Mouse (Mus musculus): Measurements from ENCODE around the gene Gm6169. TPM values are rescaled to one million over a fixed set of nuclear protein-coding genes. Genes with fewer than 3 reads are reported as not detected.
"Not testable (repeated sequence)": the region's sequence is repeated elsewhere in the genome, so short reads cannot be mapped to it uniquely, and the experiment has no call there.

Gm6169 gene
- polyA plus RNA-seq, 1 experiment from 2014 or later, result 0.73 TPM

DNA sequence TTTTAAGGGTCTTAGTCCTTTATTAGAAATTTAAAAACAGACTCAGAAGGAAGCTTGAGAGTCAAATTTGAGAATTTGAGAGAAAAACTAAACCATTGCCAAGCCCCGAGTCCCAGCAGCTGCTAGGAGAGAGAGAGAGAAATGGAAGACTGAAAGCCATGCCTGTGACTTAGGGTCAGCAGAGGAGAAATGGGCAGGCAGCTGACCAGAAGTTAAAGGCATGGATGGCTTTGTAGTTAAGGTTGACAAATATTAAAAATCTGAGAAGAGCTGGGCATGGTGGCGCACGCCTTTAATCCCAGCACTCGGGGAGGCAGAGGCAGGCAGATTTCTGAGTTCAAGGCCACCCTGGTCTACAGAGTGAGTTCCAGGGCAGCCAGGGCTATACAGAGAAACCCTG, 8.7 kb upstream of the Gm6169 start:
- H3K36me3 ChIP-seq (ENCODE audit: control insufficient read depth, insufficient read depth); H3K9me3 ChIP-seq (ENCODE audit: control insufficient read depth, low read length); H3K4me1 ChIP-seq (replicated peaks; ENCODE audit: control insufficient read depth, insufficient read depth, low read length); H3K4me2 ChIP-seq (ENCODE audit: low read length); H3K27ac ChIP-seq (ENCODE audit: low read length); H3K27me3 ChIP-seq (replicated peaks; ENCODE audit: control insufficient read depth, insufficient read depth, low read length); H3K9ac ChIP-seq (replicated peaks; ENCODE audit: low read depth, low read length); ATAC-seq; H3K4me3 ChIP-seq (replicated peaks; ENCODE audit: low read length): not testable (repeated sequence)
- 94% methylated on average over 4 of the region's 4 CpGs for WGBS

DNA sequence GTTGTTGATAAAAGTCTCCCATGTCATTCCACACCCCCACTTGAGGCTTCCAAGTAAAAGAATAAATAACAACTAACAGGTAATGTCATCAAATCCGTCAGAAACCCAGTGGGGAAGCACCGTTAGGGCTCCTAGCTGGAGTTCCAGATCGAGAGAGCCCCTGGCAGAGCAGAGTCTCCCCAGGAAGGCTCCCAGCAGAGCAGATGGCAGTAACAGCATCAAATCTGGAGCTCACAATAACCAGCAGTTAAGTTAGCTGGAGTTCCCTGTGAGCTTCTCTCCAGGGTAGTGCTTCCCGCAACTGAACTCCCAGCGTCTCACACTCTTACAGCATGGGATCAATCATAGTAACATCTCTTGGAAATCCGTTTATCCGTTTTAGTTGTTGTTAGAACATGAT, 6.0 kb upstream of the Gm6169 start:
- Histone ChIP-seq H3K27me3 (replicated peaks; ENCODE audit: control insufficient read depth, insufficient read depth, low read length) (no peaks in the 10 kb centered on the region), H3K9me3 (ENCODE audit: control insufficient read depth, low read length) (no peaks in the 10 kb centered on the region), H3K27ac (ENCODE audit: low read length) (no peak overlapping the region), H3K4me2 (ENCODE audit: low read length) (no peak overlapping the region), H3K4me3 (replicated peaks; ENCODE audit: low read length) (no peak overlapping the region), H3K36me3 (ENCODE audit: control insufficient read depth, insufficient read depth) (no peaks in the 10 kb centered on the region), H3K4me1 (replicated peaks; ENCODE audit: control insufficient read depth, insufficient read depth, low read length) (no peaks in the 10 kb centered on the region), H3K9ac (replicated peaks; ENCODE audit: low read depth, low read length) (no peak overlapping the region)
- ATAC-seq, result no peak
- 68% methylated on average over 7 of the region's 7 CpGs for WGBS

DNA sequence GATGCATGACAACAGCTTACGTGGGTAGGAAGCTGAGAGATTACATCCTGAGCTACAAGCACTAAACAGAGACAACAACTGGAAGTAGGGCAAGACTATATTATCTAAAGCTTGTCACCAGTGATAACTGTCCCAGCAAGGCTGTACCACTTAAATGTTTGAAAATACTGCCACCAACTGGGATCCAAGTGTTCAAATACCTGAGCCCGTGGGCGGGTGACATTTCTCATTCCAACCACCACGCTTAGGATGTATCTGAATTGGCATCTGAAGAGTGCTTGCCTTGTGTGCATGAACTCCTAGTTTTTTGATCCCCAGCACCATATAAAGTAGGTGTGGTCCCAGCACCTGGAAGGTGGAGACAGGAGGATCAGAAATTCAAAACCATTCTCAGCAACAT, 3.3 kb downstream of the Gm6169 start:
- no peak for ATAC-seq

DNA sequence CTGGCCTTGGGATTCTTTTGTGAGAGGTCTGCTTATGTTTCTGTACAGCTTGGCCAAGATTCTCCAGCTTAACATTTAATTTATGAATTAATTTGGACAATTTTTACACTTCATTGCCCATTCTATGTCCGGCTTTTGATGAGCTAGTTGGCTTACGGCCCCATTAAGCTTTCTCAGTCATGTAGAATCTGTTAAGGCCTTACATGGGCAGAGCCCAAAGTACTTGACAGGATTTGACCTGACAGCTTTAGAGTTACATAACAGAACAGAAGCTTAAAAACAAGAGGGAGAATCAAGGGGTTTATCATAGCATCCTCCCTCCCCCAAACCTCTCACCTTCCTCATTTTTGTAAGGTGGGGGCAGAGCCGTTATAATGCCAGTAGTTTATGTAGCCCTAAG, 10.9 kb downstream of the Gm6169 start:
- Histone ChIP-seq H3K36me3 (ENCODE audit: control insufficient read depth, insufficient read depth) (no peaks in the 10 kb centered on the region), H3K9me3 (ENCODE audit: control insufficient read depth, low read length) (no peaks in the 10 kb centered on the region), H3K27me3 (replicated peaks; ENCODE audit: control insufficient read depth, insufficient read depth, low read length) (no peaks in the 10 kb centered on the region), H3K27ac (ENCODE audit: low read length) (no peak overlapping the region), H3K4me2 (ENCODE audit: low read length) (no peak overlapping the region), H3K4me1 (replicated peaks; ENCODE audit: control insufficient read depth, insufficient read depth, low read length) (no peaks in the 10 kb centered on the region), H3K4me3 (replicated peaks; ENCODE audit: low read length) (no peak overlapping the region), H3K9ac (replicated peaks; ENCODE audit: low read depth, low read length) (no peak overlapping the region)
- no peak for ATAC-seq
- WGBS, result 60% methylated on average over 3 of the region's 3 CpGs

More for the DNA sequence above, 3.3 kb downstream of the Gm6169 start:
- no peak overlapping the region for H3K9ac ChIP-seq (replicated peaks; ENCODE audit: low read depth, low read length)
- no peak overlapping the region for H3K27ac ChIP-seq (ENCODE audit: low read length)
- 91% methylated on average over 4 of the region's 4 CpGs for WGBS
- H3K4me3 ChIP-seq (replicated peaks; ENCODE audit: low read length), result no peak overlapping the region
- no peaks in the 10 kb centered on the region for H3K4me1 ChIP-seq (replicated peaks; ENCODE audit: control insufficient read depth, insufficient read depth, low read length)
- no peaks in the 10 kb centered on the region for H3K9me3 ChIP-seq (ENCODE audit: control insufficient read depth, low read length)
- H3K36me3 ChIP-seq (ENCODE audit: control insufficient read depth, insufficient read depth), result no peaks in the 10 kb centered on the region
- no peaks in the 10 kb centered on the region for H3K27me3 ChIP-seq (replicated peaks; ENCODE audit: control insufficient read depth, insufficient read depth, low read length)
- H3K4me2 ChIP-seq (ENCODE audit: low read length), result no peak overlapping the region

DNA sequence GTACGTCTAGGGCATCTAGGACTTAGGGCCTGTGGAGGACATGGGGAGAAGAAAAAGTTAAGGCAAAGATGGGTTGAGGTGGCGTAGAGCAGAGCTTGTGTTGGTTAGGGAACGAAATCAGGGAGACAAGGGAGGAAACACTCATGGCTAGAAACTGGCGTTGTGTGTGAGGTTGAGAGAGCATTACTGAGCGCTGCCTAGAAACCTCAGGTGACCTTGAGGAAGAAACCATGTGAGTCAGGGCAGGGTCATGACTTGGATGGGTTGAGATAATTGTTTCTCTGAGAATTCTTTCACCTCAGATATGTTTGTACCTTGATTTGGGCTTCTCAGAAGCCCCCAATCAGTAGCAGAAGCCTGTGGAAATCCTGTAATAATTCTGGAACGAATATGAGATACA, 11.6 kb downstream of the Gm6169 start:
- Histone ChIP-seq H3K27me3 (replicated peaks; ENCODE audit: control insufficient read depth, insufficient read depth, low read length) (no peaks in the 10 kb centered on the region), H3K4me1 (replicated peaks; ENCODE audit: control insufficient read depth, insufficient read depth, low read length) (no peaks in the 10 kb centered on the region), H3K27ac (ENCODE audit: low read length) (no peak overlapping the region), H3K4me3 (replicated peaks; ENCODE audit: low read length) (no peak overlapping the region), H3K9me3 (ENCODE audit: control insufficient read depth, low read length) (no peaks in the 10 kb centered on the region), H3K36me3 (ENCODE audit: control insufficient read depth, insufficient read depth) (no peaks in the 10 kb centered on the region), H3K4me2 (ENCODE audit: low read length) (no peak overlapping the region), H3K9ac (replicated peaks; ENCODE audit: low read depth, low read length) (no peak overlapping the region)
- 93% methylated on average over 6 of the region's 6 CpGs for WGBS
- ATAC-seq, result no peak

DNA sequence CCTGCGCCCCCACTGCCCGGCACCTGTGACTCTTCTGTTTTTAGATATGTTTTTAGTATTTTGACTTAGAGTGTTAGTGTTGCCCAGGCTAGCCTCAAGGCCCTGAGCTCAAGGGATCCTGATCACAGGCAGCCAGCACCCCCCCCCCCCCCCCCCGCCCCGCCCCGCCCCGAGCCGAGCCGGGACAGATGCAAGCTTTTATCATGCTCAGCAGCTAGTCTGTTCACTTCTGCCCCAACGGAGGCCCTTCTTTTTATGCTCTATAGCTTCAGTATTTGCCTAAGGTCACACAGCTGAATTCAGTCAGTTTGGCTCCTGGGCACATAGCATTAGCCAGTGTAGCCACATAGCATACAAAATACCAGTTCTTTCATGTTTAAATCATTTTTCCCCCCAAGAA, 12.7 kb downstream of the Gm6169 start:
- no peak overlapping the region for H3K9ac ChIP-seq (replicated peaks; ENCODE audit: low read depth, low read length)
- no peaks in the 10 kb centered on the region for H3K36me3 ChIP-seq (ENCODE audit: control insufficient read depth, insufficient read depth)
- ATAC-seq, result no peak
- H3K27ac ChIP-seq (ENCODE audit: low read length), result no peak overlapping the region
- H3K27me3 ChIP-seq (replicated peaks; ENCODE audit: control insufficient read depth, insufficient read depth, low read length), result no peaks in the 10 kb centered on the region
- no peaks in the 10 kb centered on the region for H3K4me1 ChIP-seq (replicated peaks; ENCODE audit: control insufficient read depth, insufficient read depth, low read length)
- H3K4me3 ChIP-seq (replicated peaks; ENCODE audit: low read length), result no peak overlapping the region
- H3K9me3 ChIP-seq (ENCODE audit: control insufficient read depth, low read length), result no peaks in the 10 kb centered on the region
- 52% methylated on average over 7 of the region's 9 CpGs for WGBS
- H3K4me2 ChIP-seq (ENCODE audit: low read length), result no peak overlapping the region

DNA sequence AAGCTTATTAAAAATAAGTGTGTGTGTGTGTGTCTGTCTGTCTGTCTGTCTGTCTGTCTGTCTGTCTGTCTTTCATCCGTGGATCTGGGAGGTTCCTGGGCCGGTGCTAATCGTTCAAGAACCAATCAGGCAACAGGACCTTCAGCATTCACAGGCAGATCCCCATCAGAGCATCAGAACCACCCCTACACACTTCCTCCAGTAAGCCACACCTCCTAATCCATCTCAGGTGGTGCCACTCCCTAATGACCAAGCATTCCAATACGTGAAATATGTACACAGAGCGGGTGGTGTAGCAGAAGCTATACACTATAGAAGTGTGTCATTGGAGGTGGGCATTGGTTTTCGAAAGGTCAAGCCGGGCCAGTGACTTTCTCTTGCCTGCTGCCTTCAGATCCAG, 16.6 kb downstream of the Gm6169 start:
- WGBS, result 89% methylated on average over 7 of the region's 7 CpGs
- H3K27ac ChIP-seq (ENCODE audit: low read length), result no peak overlapping the region
- H3K9ac ChIP-seq (replicated peaks; ENCODE audit: low read depth, low read length), result no peak overlapping the region
- H3K9me3 ChIP-seq (ENCODE audit: control insufficient read depth, low read length), result no peaks in the 10 kb centered on the region
- no peak for ATAC-seq
- no peaks in the 10 kb centered on the region for H3K36me3 ChIP-seq (ENCODE audit: control insufficient read depth, insufficient read depth)
- no peaks in the 10 kb centered on the region for H3K27me3 ChIP-seq (replicated peaks; ENCODE audit: control insufficient read depth, insufficient read depth, low read length)
- H3K4me2 ChIP-seq (ENCODE audit: low read length), result no peak overlapping the region
- H3K4me3 ChIP-seq (replicated peaks; ENCODE audit: low read length), result no peak overlapping the region
- no peaks in the 10 kb centered on the region for H3K4me1 ChIP-seq (replicated peaks; ENCODE audit: control insufficient read depth, insufficient read depth, low read length)

DNA sequence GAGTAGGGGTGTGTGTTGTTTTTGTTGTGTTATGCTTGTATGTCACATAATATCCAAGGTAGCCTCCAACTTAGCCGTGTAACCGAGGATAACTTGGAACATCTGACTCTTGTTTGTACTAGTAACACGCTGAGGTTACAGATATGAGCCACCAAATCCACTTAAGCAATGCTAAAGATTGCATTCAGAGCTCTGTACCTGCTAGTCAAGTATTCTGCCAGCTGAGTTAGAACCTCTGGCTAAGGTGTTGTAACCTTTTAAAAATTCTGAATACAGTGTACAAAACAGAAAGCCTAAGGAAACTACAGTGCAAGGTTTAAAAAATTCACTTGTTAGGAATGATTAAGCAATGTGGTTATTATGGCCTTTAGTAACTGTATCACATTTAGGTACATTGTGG, 18.4 kb downstream of the Gm6169 start:
- Histone ChIP-seq H3K27me3 (replicated peaks; ENCODE audit: control insufficient read depth, insufficient read depth, low read length) (no peaks in the 10 kb centered on the region), H3K9ac (replicated peaks; ENCODE audit: low read depth, low read length) (no peak overlapping the region), H3K27ac (ENCODE audit: low read length) (no peak overlapping the region), H3K4me3 (replicated peaks; ENCODE audit: low read length) (no peak overlapping the region), H3K4me1 (replicated peaks; ENCODE audit: control insufficient read depth, insufficient read depth, low read length) (no peaks in the 10 kb centered on the region), H3K4me2 (ENCODE audit: low read length) (no peak overlapping the region), H3K36me3 (ENCODE audit: control insufficient read depth, insufficient read depth) (no peaks in the 10 kb centered on the region), H3K9me3 (ENCODE audit: control insufficient read depth, low read length) (no peaks in the 10 kb centered on the region)
- WGBS, result 80% methylated on average over 3 of the region's 3 CpGs
- no peak for ATAC-seq

DNA sequence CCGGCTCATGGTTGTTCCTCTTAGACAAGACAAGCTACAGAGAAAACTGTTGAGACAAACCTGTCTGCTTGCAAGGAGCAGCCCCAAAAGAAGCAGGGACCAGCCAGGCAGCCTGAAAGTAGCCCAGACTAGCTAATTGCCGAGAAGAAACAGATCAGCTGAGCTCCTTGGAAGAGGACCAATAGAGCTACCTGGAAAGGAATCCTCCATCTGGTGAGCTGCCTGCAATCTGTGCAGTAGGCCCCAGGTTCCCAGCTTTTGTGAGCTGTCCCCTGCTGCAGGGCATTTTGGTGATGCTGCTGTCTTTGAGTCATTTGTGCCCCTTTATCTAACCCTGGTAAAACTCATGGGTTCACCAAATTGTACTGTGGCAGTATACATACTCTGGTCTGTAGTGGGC, 18.8 kb downstream of the Gm6169 start:
- H3K27me3 ChIP-seq (replicated peaks; ENCODE audit: control insufficient read depth, insufficient read depth, low read length), result no peaks in the 10 kb centered on the region
- H3K27ac ChIP-seq (ENCODE audit: low read length), result no peak overlapping the region
- no peak for ATAC-seq
- H3K4me2 ChIP-seq (ENCODE audit: low read length), result no peak overlapping the region
- H3K9me3 ChIP-seq (ENCODE audit: control insufficient read depth, low read length), result no peaks in the 10 kb centered on the region
- WGBS, result 76% methylated on average over 2 of the region's 2 CpGs
- H3K4me3 ChIP-seq (replicated peaks; ENCODE audit: low read length), result no peak overlapping the region
- no peaks in the 10 kb centered on the region for H3K4me1 ChIP-seq (replicated peaks; ENCODE audit: control insufficient read depth, insufficient read depth, low read length)
- no peak overlapping the region for H3K9ac ChIP-seq (replicated peaks; ENCODE audit: low read depth, low read length)
- H3K36me3 ChIP-seq (ENCODE audit: control insufficient read depth, insufficient read depth), result no peaks in the 10 kb centered on the region

DNA sequence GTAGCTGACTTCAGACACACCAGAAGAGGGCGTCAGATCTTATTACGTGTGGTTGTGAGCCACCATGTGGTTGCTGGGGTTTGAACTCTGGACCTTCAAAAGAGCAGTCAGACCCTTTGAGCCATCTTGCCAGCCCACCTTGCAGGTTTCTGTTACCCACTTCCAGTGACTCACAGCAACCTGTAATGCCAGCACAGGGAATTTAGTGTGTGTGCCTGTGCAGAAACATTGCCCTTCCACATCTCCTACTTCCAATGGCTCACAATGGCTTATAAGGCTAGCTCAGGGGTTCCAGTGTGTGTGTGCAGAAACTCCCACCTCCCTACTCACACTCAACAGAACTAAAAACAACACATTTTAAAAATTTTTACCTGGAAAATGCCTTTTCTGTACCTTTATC, 21.5 kb downstream of the Gm6169 start:
- Histone ChIP-seq H3K4me2 (ENCODE audit: low read length) (no peak overlapping the region), H3K4me3 (replicated peaks; ENCODE audit: low read length) (no peak overlapping the region), H3K9ac (replicated peaks; ENCODE audit: low read depth, low read length) (no peak overlapping the region), H3K9me3 (ENCODE audit: control insufficient read depth, low read length) (no peaks in the 10 kb centered on the region), H3K27ac (ENCODE audit: low read length) (no peak overlapping the region), H3K36me3 (ENCODE audit: control insufficient read depth, insufficient read depth) (no peaks in the 10 kb centered on the region), H3K4me1 (replicated peaks; ENCODE audit: control insufficient read depth, insufficient read depth, low read length) (peaks cover 2% of the 10 kb centered on the region; the same call in 1 of the 2 replicates), H3K27me3 (replicated peaks; ENCODE audit: control insufficient read depth, insufficient read depth, low read length) (no peaks in the 10 kb centered on the region)
- ATAC-seq, result no peak
- WGBS, result 96% methylated on average over 2 of the region's 2 CpGs
